Mouse (Mus musculus): ENCODE results near the gene Notch2. TPM values are rescaled to one million over a fixed set of nuclear protein-coding genes. Genes with fewer than 3 reads are reported as not detected.

Gene Notch2
- polyA plus RNA-seq, 1 experiment = 15.6 TPM

GRCm38 (mm10) chr3:98018187-98018586 is 4.9 kb downstream of the Notch2 start:
- TF ChIP-seq MYOG (IDR thresholded peaks at IDR 0.05; ENCODE audit: control insufficient read depth, extremely low read depth, insufficient read length) = no peak
- TF ChIP-seq USF1 (IDR thresholded peaks at IDR 0.05; ENCODE audit: low read depth) = no peak
- TF ChIP-seq CEBPB (IDR thresholded peaks at IDR 0.05; ENCODE audit: low read depth) = no peak
- TF ChIP-seq FOSL1 (IDR thresholded peaks at IDR 0.05; ENCODE audit: insufficient read depth, low read length, poor library complexity, severe bottlenecking) = no peak
- no peak for TF ChIP-seq MYOD1 (IDR thresholded peaks at IDR 0.05; ENCODE audit: control insufficient read depth, insufficient read length, low read depth)
- TF ChIP-seq CTCF (IDR thresholded peaks at IDR 0.05; ENCODE audit: control insufficient read depth, insufficient read depth, insufficient read length) = no peak
- TF ChIP-seq MAX (IDR thresholded peaks at IDR 0.05) = no peak
- Histone ChIP-seq H3K36me3 (ENCODE audit: control insufficient read depth, insufficient read depth) (peaks cover 20% of the 10 kb centered on the region), H3K79me3 (ENCODE audit: low read depth) (peaks cover 92% of the 10 kb centered on the region), H3K27me3 (ENCODE audit: control insufficient read depth, insufficient read depth, insufficient read length) (no peaks in the 10 kb centered on the region), H3K4me3 (ENCODE audit: insufficient read depth, poor library complexity, severe bottlenecking) (no peak overlapping the region), H3K79me2 (ENCODE audit: control insufficient read depth, insufficient read depth) (peaks cover 99% of the 10 kb centered on the region), H3ac (ENCODE audit: control insufficient read depth, insufficient read length, low read depth) (no peak overlapping the region)

GRCm38 (mm10) chr3:98020431-98021229 is 7.3 kb downstream of the Notch2 start:
- Histone ChIP-seq H3ac (ENCODE audit: control insufficient read depth, insufficient read length, low read depth) (no peak overlapping the region), H3K36me3 (ENCODE audit: control insufficient read depth, insufficient read depth) (peaks cover 20% of the 10 kb centered on the region)
- TF ChIP-seq MYOD1 (IDR thresholded peaks at IDR 0.05; ENCODE audit: control insufficient read depth, insufficient read length, low read depth) = no peak
- no peak for TF ChIP-seq MYOG (IDR thresholded peaks at IDR 0.05; ENCODE audit: control insufficient read depth, extremely low read depth, insufficient read length)
- no peak for TF ChIP-seq USF1 (IDR thresholded peaks at IDR 0.05; ENCODE audit: low read depth)
- no peak for TF ChIP-seq CTCF (IDR thresholded peaks at IDR 0.05; ENCODE audit: control insufficient read depth, insufficient read depth, insufficient read length)
- TF ChIP-seq FOSL1 (IDR thresholded peaks at IDR 0.05; ENCODE audit: insufficient read depth, low read length, poor library complexity, severe bottlenecking) = no peak
- TF ChIP-seq MAX (IDR thresholded peaks at IDR 0.05) = no peak
- no peak for TF ChIP-seq CEBPB (IDR thresholded peaks at IDR 0.05; ENCODE audit: low read depth)

GRCm38 (mm10) chr3:98024288-98024848 is 11.0 kb downstream of the Notch2 start:
- Histone ChIP-seq H3K27me3 (ENCODE audit: control insufficient read depth, insufficient read depth, insufficient read length) (no peaks in the 10 kb centered on the region), H3K79me3 (ENCODE audit: low read depth) (peaks cover 90% of the 10 kb centered on the region), H3ac (ENCODE audit: control insufficient read depth, insufficient read length, low read depth) (peak overlapping the region; percentile 1), H3K79me2 (ENCODE audit: control insufficient read depth, insufficient read depth) (peaks cover 96% of the 10 kb centered on the region), H3K4me3 (ENCODE audit: insufficient read depth, poor library complexity, severe bottlenecking) (no peak overlapping the region), H3K36me3 (ENCODE audit: control insufficient read depth, insufficient read depth) (peaks cover 8% of the 10 kb centered on the region)
- TF ChIP-seq CTCF (IDR thresholded peaks at IDR 0.05; ENCODE audit: control insufficient read depth, insufficient read depth, insufficient read length) = no peak
- TF ChIP-seq USF1 (IDR thresholded peaks at IDR 0.05; ENCODE audit: low read depth) = no peak
- TF ChIP-seq MAX (IDR thresholded peaks at IDR 0.05) = no peak
- TF ChIP-seq CEBPB (IDR thresholded peaks at IDR 0.05; ENCODE audit: low read depth) = peak; percentile 62
- no peak for TF ChIP-seq FOSL1 (IDR thresholded peaks at IDR 0.05; ENCODE audit: insufficient read depth, low read length, poor library complexity, severe bottlenecking)
- peak; percentile 47 for TF ChIP-seq MYOD1 (IDR thresholded peaks at IDR 0.05; ENCODE audit: control insufficient read depth, insufficient read length, low read depth)
- no peak for TF ChIP-seq MYOG (IDR thresholded peaks at IDR 0.05; ENCODE audit: control insufficient read depth, extremely low read depth, insufficient read length)

More at GRCm38 (mm10) chr3:98020431-98021229, 7.3 kb downstream of the Notch2 start:
- H3K79me2 ChIP-seq (ENCODE audit: control insufficient read depth, insufficient read depth) = peaks cover 100% of the 10 kb centered on the region
- no peak overlapping the region for H3K4me3 ChIP-seq (ENCODE audit: insufficient read depth, poor library complexity, severe bottlenecking)
- no peaks in the 10 kb centered on the region for H3K27me3 ChIP-seq (ENCODE audit: control insufficient read depth, insufficient read depth, insufficient read length)
- peaks cover 97% of the 10 kb centered on the region for H3K79me3 ChIP-seq (ENCODE audit: low read depth)

- peaks cover 96% of the 10 kb centered on the region for H3K79me2 ChIP-seq (ENCODE audit: control insufficient read depth, insufficient read depth)
- H3K4me3 ChIP-seq (ENCODE audit: insufficient read depth, poor library complexity, severe bottlenecking) = no peak overlapping the region
- no peak overlapping the region for H3ac ChIP-seq (ENCODE audit: control insufficient read depth, insufficient read length, low read depth)
- H3K27me3 ChIP-seq (ENCODE audit: control insufficient read depth, insufficient read depth, insufficient read length) = no peaks in the 10 kb centered on the region
- peaks cover 90% of the 10 kb centered on the region for H3K79me3 ChIP-seq (ENCODE audit: low read depth)
- no peak for TF ChIP-seq CEBPB (IDR thresholded peaks at IDR 0.05; ENCODE audit: low read depth)
- no peak for TF ChIP-seq CTCF (IDR thresholded peaks at IDR 0.05; ENCODE audit: control insufficient read depth, insufficient read depth, insufficient read length)
- no peak for TF ChIP-seq USF1 (IDR thresholded peaks at IDR 0.05; ENCODE audit: low read depth)
- no peak for TF ChIP-seq FOSL1 (IDR thresholded peaks at IDR 0.05; ENCODE audit: insufficient read depth, low read length, poor library complexity, severe bottlenecking)
- no peak for TF ChIP-seq MYOD1 (IDR thresholded peaks at IDR 0.05; ENCODE audit: control insufficient read depth, insufficient read length, low read depth)
- TF ChIP-seq MAX (IDR thresholded peaks at IDR 0.05) = no peak
- no peak for TF ChIP-seq MYOG (IDR thresholded peaks at IDR 0.05; ENCODE audit: control insufficient read depth, extremely low read depth, insufficient read length)
- H3K36me3 ChIP-seq (ENCODE audit: control insufficient read depth, insufficient read depth) = peaks cover 8% of the 10 kb centered on the region
These were observed 12.2 kb downstream of the Notch2 start for GRCm38 (mm10) chr3:98025521-98025920.

GRCm38 (mm10) chr3:98025921-98026880 is 12.9 kb downstream of the Notch2 start:
- Histone ChIP-seq H3ac (ENCODE audit: control insufficient read depth, insufficient read length, low read depth) (no peak overlapping the region), H3K36me3 (ENCODE audit: control insufficient read depth, insufficient read depth) (peaks cover 4% of the 10 kb centered on the region), H3K27me3 (ENCODE audit: control insufficient read depth, insufficient read depth, insufficient read length) (no peaks in the 10 kb centered on the region), H3K79me2 (ENCODE audit: control insufficient read depth, insufficient read depth) (peaks cover 96% of the 10 kb centered on the region), H3K4me3 (ENCODE audit: insufficient read depth, poor library complexity, severe bottlenecking) (no peak overlapping the region), H3K79me3 (ENCODE audit: low read depth) (peaks cover 90% of the 10 kb centered on the region)
- TF ChIP-seq MYOD1 (IDR thresholded peaks at IDR 0.05; ENCODE audit: control insufficient read depth, insufficient read length, low read depth) (peak; percentile 74), USF1 (IDR thresholded peaks at IDR 0.05; ENCODE audit: low read depth) (peak; percentile 40), MAX (IDR thresholded peaks at IDR 0.05) (no peak)
